Mouse (Mus musculus) bone marrow macrophage, adult 2 months (primary cell): Measurements from ENCODE around the gene Frmd4a.

ENCODE experiments used
- CTCF ChIP-seq: IDR thresholded peaks from 2 replicates; pipeline ENCODE4 v1.5.1; 2012; ENCODE audit warnings: low read depth, mild to moderate bottlenecking, low read length, moderate library complexity
- POLR2A ChIP-seq: IDR thresholded peaks from 2 replicates; pipeline ENCODE4 v1.6.1; 2012; ENCODE audit warnings: mild to moderate bottlenecking, low read depth, low read length, borderline replicate concordance

DNA sequence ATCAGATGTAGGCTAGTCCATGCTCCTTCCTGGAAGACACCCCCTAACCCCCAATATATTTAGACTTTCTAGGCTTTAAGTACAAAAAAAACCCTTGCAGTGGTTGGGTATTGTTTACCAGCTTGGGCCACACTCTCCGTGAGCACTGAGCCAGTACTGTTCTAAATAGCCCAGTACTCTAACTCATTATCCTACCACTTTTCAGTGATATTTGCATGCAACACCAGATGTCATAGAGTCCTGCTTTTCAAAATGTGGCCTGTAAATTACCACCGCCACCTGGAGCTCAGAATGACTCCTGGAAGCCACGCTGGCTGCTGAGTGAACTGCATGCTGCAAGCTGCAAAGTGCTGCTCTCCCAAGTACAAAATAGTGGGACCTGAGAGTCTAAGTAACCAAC, 590.7 kb downstream of the Frmd4a start:
- TF ChIP-seq POLR2A (no peak), CTCF (no peak)
